Mouse (Mus musculus): Measurements from ENCODE around the gene Dram2. TPM values are rescaled to one million over a fixed set of nuclear protein-coding genes. Genes with fewer than 3 reads are reported as not detected.
A peak's percentile ranks its signal among the peaks of the same experiment; 100 is the strongest.

Dram2 gene
- polyA plus RNA-seq, 1 experiment from 2014 or later: 74.1 TPM

DNA sequence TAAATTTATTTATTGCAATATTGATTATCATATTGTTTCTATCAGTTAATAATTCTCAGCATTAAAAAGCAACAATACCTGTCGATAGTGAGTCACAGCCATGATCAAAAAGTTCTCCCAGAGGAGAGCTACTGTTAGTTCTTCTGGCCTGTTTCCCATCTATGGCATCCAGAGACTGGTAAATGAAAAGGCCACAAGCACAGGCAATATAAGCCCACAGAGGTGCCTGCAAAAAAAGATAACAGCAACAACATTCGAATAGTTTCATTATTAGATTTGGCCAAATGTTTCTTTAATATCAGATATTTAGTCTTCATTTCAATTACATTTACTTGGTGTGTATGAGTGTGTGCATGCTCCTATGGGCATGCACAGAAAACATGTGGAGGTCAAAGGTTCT lies 14.3 kb upstream of the Dram2 start:
- no peak overlapping the region for H3K9ac ChIP-seq (replicated peaks; ENCODE audit: low read depth, low read length)
- no peaks in the 10 kb centered on the region for H3K4me1 ChIP-seq (ENCODE audit: control insufficient read depth, insufficient read depth, low read length)
- H3K36me3 ChIP-seq (ENCODE audit: control insufficient read depth, insufficient read depth, low read length): peaks cover 5% of the 10 kb centered on the region; the same call in 1 of the 2 replicates
- no peak overlapping the region for H3K4me3 ChIP-seq (ENCODE audit: low read depth, low read length)
- no peaks in the 10 kb centered on the region for H3K9me3 ChIP-seq (ENCODE audit: control insufficient read depth, low read depth, low read length)
- H3K27ac ChIP-seq (ENCODE audit: low read length): no peak overlapping the region
- no peak overlapping the region for H3K4me2 ChIP-seq (replicated peaks; ENCODE audit: low read depth, low read length)
- no peaks in the 10 kb centered on the region for H3K27me3 ChIP-seq (ENCODE audit: control insufficient read depth, insufficient read depth, low read length)
- WGBS: 89% methylated on average over 2 of the region's 2 CpGs
- ATAC-seq (ENCODE audit: insufficient number of reproducible peaks, insufficient read depth, low FRiP score, low read depth): no peak

DNA sequence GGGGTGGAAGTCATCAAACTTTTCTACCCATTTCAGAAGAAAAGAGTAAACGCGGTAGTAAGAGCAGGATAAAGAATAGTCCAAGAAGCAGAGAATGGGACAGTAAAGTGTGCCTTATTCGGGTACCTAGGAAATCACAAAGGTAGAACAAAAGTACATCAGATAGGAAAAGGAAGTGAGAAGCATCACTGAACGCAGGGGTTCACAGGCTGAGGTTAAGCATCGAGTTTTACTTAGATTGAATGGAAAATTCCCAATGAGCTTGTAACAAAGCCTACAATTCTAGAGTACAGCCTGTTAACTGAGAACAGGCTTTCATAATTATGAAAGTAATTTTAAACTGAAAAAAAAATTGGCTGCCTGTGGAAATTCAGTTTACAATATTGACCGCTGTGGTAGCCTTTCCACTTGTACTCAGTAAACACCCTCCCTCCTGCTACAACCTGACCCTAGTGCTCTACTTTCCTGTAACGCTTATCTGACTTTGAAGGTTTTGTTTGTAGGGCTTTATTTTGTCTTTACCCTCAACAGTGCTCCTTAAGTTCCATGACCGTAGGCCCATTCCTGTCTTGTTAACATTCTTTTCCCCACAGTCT lies 2.8 kb upstream of the Dram2 start:
- Histone ChIP-seq H3K9ac (replicated peaks; ENCODE audit: low read depth, low read length) (no peak overlapping the region), H3K36me3 (ENCODE audit: control insufficient read depth, insufficient read depth, low read length) (no peaks in the 10 kb centered on the region), H3K4me2 (replicated peaks; ENCODE audit: low read depth, low read length) (no peak overlapping the region), H3K4me3 (ENCODE audit: low read depth, low read length) (no peak overlapping the region), H3K4me1 (ENCODE audit: control insufficient read depth, insufficient read depth, low read length) (0 out of 2 replicates have a peak, but pooled peaks cover 7% of the 10 kb centered on the region), H3K27ac (ENCODE audit: low read length) (no peak overlapping the region), H3K9me3 (ENCODE audit: control insufficient read depth, low read depth, low read length) (no peaks in the 10 kb centered on the region), H3K27me3 (ENCODE audit: control insufficient read depth, insufficient read depth, low read length) (no peaks in the 10 kb centered on the region)
- ATAC-seq (ENCODE audit: insufficient number of reproducible peaks, insufficient read depth, low FRiP score, low read depth): no peak
- WGBS: 78% methylated on average over 8 of the region's 8 CpGs

DNA sequence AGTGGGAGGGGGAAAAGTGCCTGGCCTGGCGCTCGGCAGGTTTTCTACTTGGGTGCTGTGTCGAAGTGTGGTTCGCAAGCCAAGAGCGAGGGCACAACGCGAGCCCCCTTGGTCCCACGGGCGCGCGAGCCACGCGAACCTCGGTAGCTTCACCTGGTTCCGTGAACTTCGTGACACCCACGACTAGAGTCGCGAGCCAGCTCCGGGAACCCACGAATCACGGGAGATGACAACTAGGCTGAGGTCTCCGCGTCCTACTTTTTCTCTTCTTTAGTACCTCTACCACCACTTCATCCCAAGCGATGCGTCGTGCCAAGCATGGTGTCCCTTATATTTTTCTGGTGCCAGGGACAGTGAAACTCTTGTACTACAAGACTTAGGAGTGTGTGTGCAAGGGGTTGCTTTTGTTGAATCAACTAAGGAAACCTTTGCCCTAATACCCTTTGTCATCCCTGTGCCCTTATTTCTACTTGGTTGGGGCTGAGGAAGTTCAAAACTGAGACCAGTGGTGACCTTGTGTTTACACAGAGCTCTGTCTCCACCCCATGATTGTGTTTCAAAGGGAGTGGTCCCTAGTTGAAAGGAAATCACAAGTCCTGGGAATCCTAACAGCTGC lies 434 bp downstream of the Dram2 start:
- ATAC-seq (ENCODE audit: insufficient number of reproducible peaks, insufficient read depth, low FRiP score, low read depth): peak; percentile 35; the same call in 1 of the 2 replicates

DNA sequence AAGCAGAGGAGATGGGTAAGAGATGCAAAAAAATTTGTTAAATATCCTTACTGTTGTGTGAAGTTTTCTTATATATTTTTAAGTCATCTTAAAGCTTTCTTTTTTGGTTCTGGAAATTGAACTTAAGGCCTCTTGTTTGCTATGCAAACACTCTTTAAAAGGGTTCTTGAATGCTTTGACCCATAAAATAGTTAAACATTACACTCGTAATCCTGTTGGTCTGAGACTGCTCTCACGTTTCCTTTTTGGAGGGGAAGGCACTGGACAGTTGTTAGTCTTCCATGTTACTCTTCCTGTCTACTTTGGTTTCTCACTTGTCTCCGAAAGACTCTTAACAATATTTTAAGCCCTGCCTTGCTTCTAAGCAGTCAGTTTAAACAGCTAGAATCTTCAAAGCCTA lies 1.4 kb downstream of the Dram2 start:
- H3K9me3 ChIP-seq (ENCODE audit: control insufficient read depth, low read depth, low read length): no peaks in the 10 kb centered on the region
- no peak for ATAC-seq (ENCODE audit: insufficient number of reproducible peaks, insufficient read depth, low FRiP score, low read depth)
- H3K4me3 ChIP-seq (ENCODE audit: low read depth, low read length): peak overlapping the region; percentile 91; the same call in 1 of the 2 replicates
- H3K27me3 ChIP-seq (ENCODE audit: control insufficient read depth, insufficient read depth, low read length): no peaks in the 10 kb centered on the region
- H3K27ac ChIP-seq (ENCODE audit: low read length): no peak overlapping the region
- peaks cover 15% of the 10 kb centered on the region; the same call in 1 of the 2 replicates for H3K36me3 ChIP-seq (ENCODE audit: control insufficient read depth, insufficient read depth, low read length)
- WGBS: 19% methylated on average over 3 of the region's 3 CpGs
- H3K4me1 ChIP-seq (ENCODE audit: control insufficient read depth, insufficient read depth, low read length): 0 out of 2 replicates have a peak, but pooled peaks cover 7% of the 10 kb centered on the region
- H3K9ac ChIP-seq (replicated peaks; ENCODE audit: low read depth, low read length): 0 out of 2 replicates have a peak overlapping the region, but pooled peaks have one; percentile 33
- peak overlapping the region; percentile 61 for H3K4me2 ChIP-seq (replicated peaks; ENCODE audit: low read depth, low read length)

More for the DNA sequence above, 434 bp downstream of the Dram2 start:
- Histone ChIP-seq H3K27me3 (ENCODE audit: control insufficient read depth, insufficient read depth, low read length) (no peaks in the 10 kb centered on the region), H3K9ac (replicated peaks; ENCODE audit: low read depth, low read length) (peak overlapping the region; percentile 33), H3K27ac (ENCODE audit: low read length) (peak overlapping the region; percentile 97), H3K4me2 (replicated peaks; ENCODE audit: low read depth, low read length) (peak overlapping the region; percentile 61), H3K9me3 (ENCODE audit: control insufficient read depth, low read depth, low read length) (no peaks in the 10 kb centered on the region), H3K4me3 (ENCODE audit: low read depth, low read length) (peak overlapping the region; percentile 91), H3K4me1 (ENCODE audit: control insufficient read depth, insufficient read depth, low read length) (0 out of 2 replicates have a peak, but pooled peaks cover 7% of the 10 kb centered on the region), H3K36me3 (ENCODE audit: control insufficient read depth, insufficient read depth, low read length) (peaks cover 7% of the 10 kb centered on the region; the same call in 1 of the 2 replicates)
- WGBS: under 1% methylated on average over 27 of the region's 27 CpGs

DNA sequence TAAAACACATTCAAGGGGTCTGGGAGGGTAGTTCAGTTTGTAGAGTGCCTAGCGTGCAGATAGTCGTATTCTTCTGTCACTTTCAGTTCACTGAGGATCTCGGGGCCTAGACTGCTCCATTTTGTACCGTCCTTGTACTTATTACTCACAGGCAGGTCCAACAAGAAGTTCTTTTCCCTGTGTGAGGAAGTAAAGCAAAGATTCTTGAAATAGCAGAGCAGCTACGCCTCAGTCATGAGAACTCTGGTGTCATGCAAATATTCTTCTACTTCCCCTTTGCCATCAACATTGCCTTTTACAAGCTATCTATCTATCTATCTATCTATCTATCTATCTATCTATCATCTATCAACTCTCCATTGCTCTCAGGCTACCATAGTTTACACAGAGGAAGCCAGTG lies 5.8 kb downstream of the Dram2 start:
- Histone ChIP-seq H3K27me3 (ENCODE audit: control insufficient read depth, insufficient read depth, low read length) (no peaks in the 10 kb centered on the region), H3K4me1 (ENCODE audit: control insufficient read depth, insufficient read depth, low read length) (0 out of 2 replicates have a peak, but pooled peaks cover 3% of the 10 kb centered on the region), H3K9ac (replicated peaks; ENCODE audit: low read depth, low read length) (no peak overlapping the region), H3K4me2 (replicated peaks; ENCODE audit: low read depth, low read length) (no peak overlapping the region), H3K4me3 (ENCODE audit: low read depth, low read length) (no peak overlapping the region), H3K27ac (ENCODE audit: low read length) (no peak overlapping the region), H3K36me3 (ENCODE audit: control insufficient read depth, insufficient read depth, low read length) (peaks cover 28% of the 10 kb centered on the region; the same call in 1 of the 2 replicates), H3K9me3 (ENCODE audit: control insufficient read depth, low read depth, low read length) (no peaks in the 10 kb centered on the region)
- WGBS: 90% methylated on average over 5 of the region's 5 CpGs
- no peak for ATAC-seq (ENCODE audit: insufficient number of reproducible peaks, insufficient read depth, low FRiP score, low read depth)

DNA sequence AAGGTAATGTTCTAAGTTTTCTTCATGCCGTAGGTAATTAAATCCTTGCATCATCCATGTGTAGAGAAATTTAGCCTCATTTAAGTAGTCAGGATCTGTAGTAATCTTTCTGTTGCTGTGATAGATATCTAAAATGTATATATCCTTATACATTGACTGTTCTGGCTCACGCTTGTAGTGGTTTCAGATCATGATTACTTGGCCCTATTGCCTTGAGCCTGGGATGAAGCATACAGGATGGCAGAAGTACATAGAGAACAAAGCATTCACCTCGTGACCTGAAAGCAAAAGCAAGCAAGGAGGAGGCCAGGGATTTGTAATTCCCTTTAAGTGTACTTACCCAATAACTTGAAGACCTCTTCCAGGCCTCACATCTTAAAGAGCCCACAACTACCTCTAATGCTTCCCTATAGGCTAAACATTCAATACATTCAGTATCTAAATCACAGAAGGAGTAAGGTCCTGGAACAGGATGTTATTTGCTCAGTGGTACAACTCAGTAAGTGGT lies 8.2 kb downstream of the Dram2 start:
- 84% methylated on average over 3 of the region's 3 CpGs for WGBS
- Histone ChIP-seq H3K9me3 (ENCODE audit: control insufficient read depth, low read depth, low read length) (no peaks in the 10 kb centered on the region), H3K36me3 (ENCODE audit: control insufficient read depth, insufficient read depth, low read length) (peaks cover 28% of the 10 kb centered on the region; the same call in 1 of the 2 replicates), H3K27me3 (ENCODE audit: control insufficient read depth, insufficient read depth, low read length) (no peaks in the 10 kb centered on the region), H3K4me1 (ENCODE audit: control insufficient read depth, insufficient read depth, low read length) (no peaks in the 10 kb centered on the region), H3K4me2 (replicated peaks; ENCODE audit: low read depth, low read length) (no peak overlapping the region), H3K27ac (ENCODE audit: low read length) (no peak overlapping the region), H3K9ac (replicated peaks; ENCODE audit: low read depth, low read length) (no peak overlapping the region), H3K4me3 (ENCODE audit: low read depth, low read length) (no peak overlapping the region)
- ATAC-seq (ENCODE audit: insufficient number of reproducible peaks, insufficient read depth, low FRiP score, low read depth): no peak

DNA sequence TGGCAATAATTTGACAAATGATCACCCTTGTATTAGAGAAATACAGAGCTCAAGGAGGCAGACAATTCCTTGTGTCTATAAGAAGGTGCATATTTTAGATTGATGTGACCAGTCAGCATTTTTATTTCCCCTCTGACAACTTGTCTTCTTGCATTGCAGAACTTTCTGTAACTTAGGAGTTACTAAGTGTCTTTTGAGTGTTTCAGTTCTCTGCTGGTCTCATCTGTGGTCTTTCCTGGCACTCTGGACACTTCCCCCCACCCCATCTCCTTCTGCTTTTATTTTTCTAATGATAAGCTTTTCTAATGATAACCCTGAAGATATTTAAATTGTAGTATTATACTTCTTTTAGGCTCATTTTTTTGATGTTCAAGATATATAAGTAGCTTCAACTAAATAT lies 10.7 kb downstream of the Dram2 start:
- Histone ChIP-seq H3K9ac (replicated peaks; ENCODE audit: low read depth, low read length) (no peak overlapping the region), H3K36me3 (ENCODE audit: control insufficient read depth, insufficient read depth, low read length) (peaks cover 21% of the 10 kb centered on the region; the same call in 1 of the 2 replicates), H3K9me3 (ENCODE audit: control insufficient read depth, low read depth, low read length) (no peaks in the 10 kb centered on the region), H3K4me3 (ENCODE audit: low read depth, low read length) (no peak overlapping the region), H3K4me2 (replicated peaks; ENCODE audit: low read depth, low read length) (no peak overlapping the region), H3K27ac (ENCODE audit: low read length) (no peak overlapping the region), H3K27me3 (ENCODE audit: control insufficient read depth, insufficient read depth, low read length) (no peaks in the 10 kb centered on the region), H3K4me1 (ENCODE audit: control insufficient read depth, insufficient read depth, low read length) (no peaks in the 10 kb centered on the region)
- no peak for ATAC-seq (ENCODE audit: insufficient number of reproducible peaks, insufficient read depth, low FRiP score, low read depth)

DNA sequence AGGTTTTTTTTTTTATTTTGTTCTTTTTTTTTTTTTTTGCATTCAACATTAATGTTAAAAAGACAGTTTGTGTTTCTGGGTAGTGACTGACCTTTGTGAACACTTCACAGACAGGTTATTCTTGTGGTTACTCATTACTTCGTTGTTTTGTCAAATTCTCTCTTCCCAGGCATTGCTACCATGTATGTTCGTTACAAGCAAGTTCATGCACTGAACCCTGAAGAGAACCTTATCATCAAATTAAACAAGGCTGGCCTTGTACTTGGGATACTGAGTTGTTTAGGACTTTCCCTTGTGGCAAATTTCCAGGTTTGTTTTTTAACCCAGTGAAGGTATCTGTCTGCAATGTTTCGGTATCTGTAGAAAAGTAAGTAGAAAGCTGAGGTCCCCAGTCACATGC lies 18.3 kb downstream of the Dram2 start:
- H3K4me3 ChIP-seq (ENCODE audit: low read depth, low read length): no peak overlapping the region
- 89% methylated on average over 3 of the region's 3 CpGs for WGBS
- H3K36me3 ChIP-seq (ENCODE audit: control insufficient read depth, insufficient read depth, low read length): no peaks in the 10 kb centered on the region
- H3K27ac ChIP-seq (ENCODE audit: low read length): no peak overlapping the region
- no peak for ATAC-seq (ENCODE audit: insufficient number of reproducible peaks, insufficient read depth, low FRiP score, low read depth)
- no peak overlapping the region for H3K4me2 ChIP-seq (replicated peaks; ENCODE audit: low read depth, low read length)
- H3K27me3 ChIP-seq (ENCODE audit: control insufficient read depth, insufficient read depth, low read length): no peaks in the 10 kb centered on the region
- H3K9me3 ChIP-seq (ENCODE audit: control insufficient read depth, low read depth, low read length): no peaks in the 10 kb centered on the region
- no peak overlapping the region for H3K9ac ChIP-seq (replicated peaks; ENCODE audit: low read depth, low read length)
- no peaks in the 10 kb centered on the region for H3K4me1 ChIP-seq (ENCODE audit: control insufficient read depth, insufficient read depth, low read length)
